Mouse (Mus musculus) CH12.LX (cell line): ENCODE measurements at regions not wholly inside any gene's neighbourhood (a gene's known extent, or its start where the extent isn't known, plus 50 kb on each side); places are given as distances from the start of the nearest gene placed in this dataset.

ENCODE experiments used
- CHD1 ChIP-seq: IDR thresholded peaks from 2 replicates; pipeline ENCODE4 v1.6.1; 2012; ENCODE audit warnings: low read depth, low read length, improper control_type of control experiment, inconsistent platforms
- CHD2 ChIP-seq: IDR thresholded peaks from 2 replicates; pipeline ENCODE4 v1.6.1; 2011; ENCODE audit warnings: low read length, improper control_type of control experiment
- CTCF ChIP-seq, 2 experiments: IDR thresholded peaks in 1 of 2; conservative IDR thresholded peaks in 1 of 2; 2 replicates each; pipeline ENCODE4 v1.5.1; 2011 to 2012; ENCODE audit warnings: low read depth in 2 of 2, low read length in 2 of 2, improper control_type of control experiment in 1 of 2, inconsistent platforms in 1 of 2, mild to moderate bottlenecking in 1 of 2, moderate library complexity in 1 of 2
- EP300 ChIP-seq: IDR thresholded peaks from 2 replicates; pipeline ENCODE4 v1.6.1; 2011; ENCODE audit warnings: low read length, improper control_type of control experiment
- HCFC1 ChIP-seq: IDR thresholded peaks from 2 replicates; pipeline ENCODE4 v1.6.1; 2012; ENCODE audit warnings: low read depth, mild to moderate bottlenecking, inconsistent platforms, low read length, improper control_type of control experiment
- MYC ChIP-seq: IDR thresholded peaks from 2 replicates; pipeline ENCODE4 v1.6.1; 2011; ENCODE audit warnings: low read depth, mild to moderate bottlenecking, improper control_type of control experiment, low read length
- POLR2A ChIP-seq: IDR thresholded peaks from 2 replicates; pipeline ENCODE4 v1.6.1; 2011; ENCODE audit warnings: low read depth, mild to moderate bottlenecking, improper control_type of control experiment, low read length
- SIN3A ChIP-seq: IDR thresholded peaks from 2 replicates; pipeline ENCODE4 v1.6.1; 2012; ENCODE audit warnings: low read length, improper control_type of control experiment, inconsistent platforms
- TBP ChIP-seq: conservative IDR thresholded peaks from 2 replicates; pipeline ENCODE4 v1.6.1; 2011; ENCODE audit warnings: low read depth, low read length, improper control_type of control experiment
- USF1 ChIP-seq: IDR thresholded peaks from 2 replicates; pipeline ENCODE4 v1.6.1; 2014; ENCODE audit warnings: low read depth, mild to moderate bottlenecking, inconsistent platforms, low read length, improper control_type of control experiment
- USF2 ChIP-seq: conservative IDR thresholded peaks from 2 replicates; pipeline ENCODE4 v1.6.1; 2011; ENCODE audit warnings: low read depth, low read length, improper control_type of control experiment

DNA sequence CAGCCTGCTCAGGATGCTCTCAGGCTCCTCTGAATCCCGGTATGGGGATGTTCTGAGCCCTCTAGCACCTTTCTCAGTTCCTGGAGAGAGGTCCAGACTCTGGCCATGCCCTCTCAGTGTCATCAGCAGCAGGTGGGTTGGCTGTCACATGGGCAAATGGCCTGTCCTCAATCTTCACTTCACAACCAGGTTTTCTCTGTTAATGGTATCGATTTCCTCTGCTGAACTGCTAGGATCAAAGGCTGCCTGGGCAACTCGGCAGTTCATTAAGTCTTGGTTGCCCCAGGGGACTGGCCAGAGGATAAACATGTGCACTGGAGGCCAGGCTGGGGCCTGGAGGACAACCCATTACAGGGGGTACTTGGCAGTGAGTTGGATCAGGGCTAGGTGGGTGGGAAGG, 156.2 kb downstream of the Trim29 start:
- no peak for TF ChIP-seq CTCF (conservative IDR thresholded peaks at IDR 0.05 in 1 of 2, IDR thresholded peaks at IDR 0.05 in 1 of 2; ENCODE audit: low read depth in 2 of 2, low read length in 2 of 2)
- TF ChIP-seq POLR2A: no peak
- TF ChIP-seq USF1: no peak
- TF ChIP-seq CHD1: no peak
- no peak for TF ChIP-seq TBP
- TF ChIP-seq MYC: no peak
- no peak for TF ChIP-seq EP300
- no peak for TF ChIP-seq USF2
- no peak for TF ChIP-seq CHD2
- TF ChIP-seq SIN3A: no peak
- TF ChIP-seq HCFC1: no peak
